Mouse (Mus musculus) myocyte (in vitro differentiated cells): ENCODE data around the gene Naa80.

Experiments
- E2F4 ChIP-seq: IDR thresholded peaks from one replicate; pipeline ENCODE4 v1.6.1; 2011; ENCODE audit warnings: mild to moderate bottlenecking, control low read depth, moderate library complexity; ENCODE audit not compliant: insufficient read depth
- MAX ChIP-seq: IDR thresholded peaks from one replicate; pipeline ENCODE4 v1.6.1; 2011; ENCODE audit warnings: low read depth, mild to moderate bottlenecking, control low read depth
- MYOG ChIP-seq, 3 experiments: IDR thresholded peaks; one replicate each; pipeline ENCODE4 v1.6.1; 2011; ENCODE audit warnings: control low read depth in 2 of 3, low read depth in 2 of 3, mild to moderate bottlenecking in 2 of 3; ENCODE audit not compliant: insufficient read length in 2 of 3, control insufficient read depth in 1 of 3, insufficient read depth in 1 of 3
- POLR2A ChIP-seq: IDR thresholded peaks from one replicate; pipeline ENCODE4 v1.6.1; 2011; ENCODE audit warnings: low read depth, mild to moderate bottlenecking, control low read depth, moderate library complexity; ENCODE audit not compliant: insufficient read length
- TCF12 ChIP-seq: IDR thresholded peaks from one replicate; pipeline ENCODE4 v1.6.1; 2011; ENCODE audit warnings: mild to moderate bottlenecking, control low read depth; ENCODE audit not compliant: poor library complexity, insufficient read depth, severe bottlenecking
- USF1 ChIP-seq: IDR thresholded peaks from one replicate; pipeline ENCODE4 v1.6.1; 2011; ENCODE audit warnings: low read depth, mild to moderate bottlenecking, control low read depth, moderate library complexity

GRCm38 (mm10) chr9:107566855-107567254 lies 11.8 kb upstream of the Naa80 start:
- TF ChIP-seq POLR2A (no peak), E2F4 (no peak), TCF12 (no peak), USF1 (no peak), MAX (no peak), MYOG (IDR thresholded peaks at IDR 0.05; ENCODE audit: control insufficient read depth in 1 of 3, insufficient read depth in 1 of 3, insufficient read length in 2 of 3, low read depth in 2 of 3) (no peak)
